Mouse (Mus musculus): Measurements from ENCODE around the gene Fam193b.
A peak's percentile ranks its signal among the peaks of the same experiment; 100 is the strongest.
"Not testable (repeated sequence)": the region's sequence is repeated elsewhere in the genome, so short reads cannot be mapped to it uniquely, and the experiment has no call there.

The Fam193b gene

GRCm38 (mm10) chr13:55571027-55571751 lies at the start of gene Fam193b:
TSS of gene Fam193b (minus strand) at chr13:55571120.
- DNase-seq (ENCODE audit: low spot score) = peak; percentile 89

GRCm38 (mm10) chr13:55620275-55620674 lies 49.4 kb upstream of the Fam193b start:
- DNase-seq (ENCODE audit: low spot score) = no peak

- DNase-seq (ENCODE audit: low spot score) = no peak
Measured at GRCm38 (mm10) chr13:55619328-55619727, 48.4 kb upstream of the Fam193b start.

- no peak for DNase-seq (ENCODE audit: low spot score)
Measured at GRCm38 (mm10) chr13:55613471-55613870, 42.6 kb upstream of the Fam193b start.

- DNase-seq (ENCODE audit: low spot score) = peak; percentile 26
Measured at GRCm38 (mm10) chr13:55611996-55612395, 41.1 kb upstream of the Fam193b start.

GRCm38 (mm10) chr13:55607624-55608006 lies 36.7 kb upstream of the Fam193b start:
- DNase-seq (ENCODE audit: low spot score) = no peak

- DNase-seq (ENCODE audit: low spot score) = no peak
Measured at GRCm38 (mm10) chr13:55606899-55607623, 36.1 kb upstream of the Fam193b start.

- no peak for DNase-seq (ENCODE audit: low spot score)
Measured at GRCm38 (mm10) chr13:55604606-55605005, 33.7 kb upstream of the Fam193b start.

- peak; percentile 77 for DNase-seq (ENCODE audit: low spot score)
Measured at GRCm38 (mm10) chr13:55601611-55602010, 30.7 kb upstream of the Fam193b start.

GRCm38 (mm10) chr13:55600657-55601056 lies 29.7 kb upstream of the Fam193b start:
- peak; percentile 24 for DNase-seq (ENCODE audit: low spot score)

GRCm38 (mm10) chr13:55599566-55600540 lies 28.9 kb upstream of the Fam193b start, which contains the start of gene B4galt7:
TSS of gene B4galt7 (plus strand) at chr13:55599896.
- peak; percentile 77 for DNase-seq (ENCODE audit: low spot score)

- no peak for DNase-seq (ENCODE audit: low spot score)
Measured at GRCm38 (mm10) chr13:55596802-55597201, 25.9 kb upstream of the Fam193b start.

GRCm38 (mm10) chr13:55595375-55595774 lies 24.5 kb upstream of the Fam193b start:
- DNase-seq (ENCODE audit: low spot score) = no peak

GRCm38 (mm10) chr13:55593254-55593747 lies 22.4 kb upstream of the Fam193b start:
- DNase-seq (ENCODE audit: low spot score) = no peak

GRCm38 (mm10) chr13:55592512-55593253 lies 21.8 kb upstream of the Fam193b start:
- peak; percentile 90 for DNase-seq (ENCODE audit: low spot score)

- no peak for DNase-seq (ENCODE audit: low spot score)
Measured at GRCm38 (mm10) chr13:55591961-55592490, 21.1 kb upstream of the Fam193b start.

- DNase-seq (ENCODE audit: low spot score) = no peak
Measured at GRCm38 (mm10) chr13:55578086-55578485, 7.2 kb upstream of the Fam193b start.

- DNase-seq (ENCODE audit: low spot score) = not testable (repeated sequence)
Measured at GRCm38 (mm10) chr13:55576872-55577271, 6.0 kb upstream of the Fam193b start.

- no peak for DNase-seq (ENCODE audit: low spot score)
Measured at GRCm38 (mm10) chr13:55575932-55576331, 5.0 kb upstream of the Fam193b start.

- no peak for DNase-seq (ENCODE audit: low spot score)
Measured at GRCm38 (mm10) chr13:55574321-55574720, 3.4 kb upstream of the Fam193b start.

GRCm38 (mm10) chr13:55573432-55573831 lies 2.5 kb upstream of the Fam193b start, which contains the start of gene Tmed9:
TSS of gene Tmed9 (plus strand) at chr13:55573732.
- DNase-seq (ENCODE audit: low spot score) = no peak

Measured in adipocyte (in vitro differentiated cells).